Mouse (Mus musculus): ENCODE data around the gene Mical2.

- no peak for TF ChIP-seq POLR2A (IDR thresholded peaks at IDR 0.05; ENCODE audit: borderline replicate concordance, insufficient read depth, low read length)
- TF ChIP-seq CTCF (IDR thresholded peaks at IDR 0.05; ENCODE audit: borderline replicate concordance, insufficient read depth, low read depth, low read length): peak; percentile 22; the same call in 1 of the 2 replicates
Observed at GRCm38 (mm10) chr7:112301052-112301451, 75.4 kb downstream of the Mical2 start.
